Mouse (Mus musculus) forebrain, embryonic 15.5 days (tissue): ENCODE data around the gene Synm. TPM values are rescaled to one million over a fixed set of nuclear protein-coding genes. Genes with fewer than 3 reads are reported as not detected.
A peak's percentile ranks its signal among the peaks of the same experiment; 100 is the strongest.

Source experiments
- ATAC-seq: fragments of 200-750 bp; cut with Nextera tagmentation; replicated peaks from 2 replicates; pipeline ENCODE4 v1.8.0; 2017; ENCODE audit warnings: mild to moderate bottlenecking, moderate TSS enrichment, moderate library complexity
- H3K27ac ChIP-seq: fragments of 300-500 bp; sonication (generic); replicated peaks from 2 replicates; pipeline ENCODE4 v1.5.1; 2015; ENCODE audit warnings: mild to moderate bottlenecking, inconsistent platforms
- H3K27me3 ChIP-seq: fragments of 300-500 bp; sonication (generic); 2 replicates; pipeline ENCODE4 v1.6.1; 2015; ENCODE audit warnings: inconsistent platforms
- H3K36me3 ChIP-seq: fragments of 300-500 bp; sonication (generic); 2 replicates; pipeline ENCODE4 v1.6.1; 2015; ENCODE audit warnings: mild to moderate bottlenecking, inconsistent platforms
- H3K4me1 ChIP-seq: fragments of 300-500 bp; sonication (generic); 2 replicates; pipeline ENCODE4 v1.6.1; 2015; ENCODE audit warnings: inconsistent platforms
- H3K4me2 ChIP-seq: fragments of 300-500 bp; sonication (generic); replicated peaks from 2 replicates; pipeline ENCODE4 v1.6.1; 2015; ENCODE audit warnings: mild to moderate bottlenecking, inconsistent platforms
- H3K4me3 ChIP-seq: fragments of 300-500 bp; sonication (generic); 2 replicates; pipeline ENCODE4 v1.5.1; 2015; ENCODE audit warnings: mild to moderate bottlenecking, inconsistent platforms
- H3K9ac ChIP-seq: fragments of 300-500 bp; sonication (generic); replicated peaks from 2 replicates; pipeline ENCODE4 v1.6.1; 2015; ENCODE audit warnings: mild to moderate bottlenecking, inconsistent platforms
- H3K9me3 ChIP-seq: fragments of 300-500 bp; sonication (generic); 2 replicates; pipeline ENCODE4 v1.6.1; 2016; ENCODE audit warnings: inconsistent platforms
- WGBS: fragments of 180-500 bp; shearing (Covaris S2); methylation state at CpG from one replicate; pipeline ENCODE4 v1.1.7; 2015; ENCODE audit warnings: mixed read lengths; 5-methylcytosine and 5-hydroxymethylcytosine counted together
- polyA plus RNA-seq: library from polyadenylated mRNA; unstranded; fragments of >200 nt; fragmentation: Nextera tagmentation; extraction: Ambion mirVana; gene quantifications from 2 replicates; pipeline ENCODE4 v1.2.1, GENCODE M21; 2015

The Synm gene
- 3.8 and 4.5 TPM in 2 replicates for polyA plus RNA-seq

DNA sequence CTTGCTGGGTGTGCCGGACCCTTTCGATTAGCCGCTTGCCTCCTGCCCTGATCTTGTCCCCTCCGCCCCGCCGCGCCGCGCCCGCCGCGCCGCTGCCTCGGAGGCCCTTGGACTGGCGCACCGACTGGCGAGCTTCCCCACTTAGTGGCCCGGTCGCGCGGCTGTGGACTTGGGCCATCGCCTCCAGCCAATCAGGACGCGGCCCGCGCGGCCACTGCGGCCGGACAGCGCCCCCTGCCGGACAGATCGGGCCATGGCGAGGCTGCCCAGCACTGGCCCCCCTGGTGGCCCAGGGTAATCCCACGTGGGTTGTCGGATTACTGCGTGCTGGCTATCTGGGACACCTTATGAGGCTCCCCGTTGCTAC lies at the start of gene Synm:
Gene Synm (minus strand): TSS at position 114 of the 367 bp plus-strand sequence.
- WGBS = under 1% methylated on average over 37 of the region's 37 CpGs
- Histone ChIP-seq H3K27ac (peak within 1 kb of the TSS; percentile 75), H3K27me3 (peaks cover 11% of the 10 kb centered on the region; the same call in 1 of the 2 replicates), H3K9ac (peak within 1 kb of the TSS; percentile 60), H3K9me3 (no peaks in the 10 kb centered on the region), H3K36me3 (no peaks in the 10 kb centered on the region), H3K4me1 (peaks cover 10% of the 10 kb centered on the region), H3K4me2 (peak within 1 kb of the TSS; percentile 97), H3K4me3 (peak within 1 kb of the TSS; percentile 57)
- peak; percentile 89 for ATAC-seq

DNA sequence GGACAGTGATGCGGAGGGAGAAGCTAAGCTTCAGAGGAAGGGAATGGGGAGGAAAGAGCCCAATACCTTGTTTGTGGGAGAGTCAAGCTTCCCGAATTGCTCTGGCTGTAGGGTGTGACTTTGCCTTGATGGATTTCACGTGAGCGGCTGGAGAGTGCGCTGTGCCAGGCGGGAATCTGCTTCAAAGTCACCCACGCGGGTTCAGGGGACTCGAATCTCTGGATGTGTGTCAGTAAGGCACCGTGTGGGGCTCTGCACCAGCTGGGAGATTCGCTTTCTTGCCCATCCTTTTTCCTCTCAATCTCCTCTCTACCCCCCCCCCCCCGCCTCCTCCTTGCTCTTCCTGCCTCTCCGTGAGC lies 44.3 kb upstream of the Synm start:
- H3K9me3 ChIP-seq = no peaks in the 10 kb centered on the region
- peaks cover 10% of the 10 kb centered on the region for H3K4me1 ChIP-seq
- peak overlapping the region; percentile 47 for H3K9ac ChIP-seq
- H3K4me3 ChIP-seq = peak overlapping the region; percentile 43
- 17% methylated on average over 12 of the region's 13 CpGs for WGBS
- no peaks in the 10 kb centered on the region for H3K27me3 ChIP-seq
- no peak overlapping the region for H3K27ac ChIP-seq
- H3K36me3 ChIP-seq = no peaks in the 10 kb centered on the region
- peak overlapping the region; percentile 75 for H3K4me2 ChIP-seq
- peak; percentile 78 for ATAC-seq

DNA sequence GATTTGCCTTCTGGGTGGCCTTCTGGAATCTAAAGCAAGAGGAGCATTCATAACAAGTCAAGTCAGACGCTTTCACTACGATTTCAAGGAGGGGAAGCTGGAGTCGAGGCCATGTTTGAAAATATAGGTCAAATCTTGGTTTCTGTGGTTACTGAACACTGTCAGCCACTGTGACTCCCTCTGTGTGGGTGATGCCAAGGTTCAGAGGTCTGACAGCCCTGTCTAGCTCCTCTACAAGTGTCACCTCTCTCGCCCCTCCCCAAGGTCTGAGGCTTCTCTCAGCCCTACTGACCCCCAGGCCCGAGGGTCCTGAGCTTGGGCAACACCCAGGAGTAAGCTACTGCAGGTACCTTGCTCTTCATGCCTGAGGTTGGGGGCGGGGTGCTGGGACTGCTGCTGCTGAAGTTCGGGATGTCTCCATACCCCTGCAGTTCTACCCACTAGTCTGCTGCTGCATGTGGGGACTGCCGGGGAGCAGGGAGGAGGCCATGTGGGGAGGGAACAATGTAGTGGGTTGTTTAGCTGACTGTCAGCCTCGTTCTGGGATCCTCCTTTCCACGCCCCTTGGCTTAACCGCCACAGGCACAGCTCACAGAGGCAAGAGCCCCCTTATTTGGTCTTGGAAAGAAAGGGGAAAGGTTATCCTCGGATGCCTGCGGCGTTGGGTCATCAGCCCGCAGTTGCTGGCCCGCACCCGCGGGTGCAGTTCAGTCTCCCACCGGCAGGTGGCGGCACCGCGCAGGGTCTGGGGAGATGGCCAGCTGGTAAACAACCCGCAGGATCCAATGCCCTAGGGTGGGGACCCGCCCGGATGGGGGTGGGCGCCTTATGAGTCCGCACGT lies 43.7 kb upstream of the Synm start:
- H3K27ac ChIP-seq = no peak overlapping the region
- peak overlapping the region; percentile 75 for H3K4me2 ChIP-seq
- no peaks in the 10 kb centered on the region for H3K36me3 ChIP-seq
- peak overlapping the region; percentile 47 for H3K9ac ChIP-seq
- H3K27me3 ChIP-seq = no peaks in the 10 kb centered on the region
- no peaks in the 10 kb centered on the region for H3K9me3 ChIP-seq
- WGBS = 17% methylated on average over 28 of the region's 28 CpGs
- ATAC-seq = peak; percentile 78
- H3K4me1 ChIP-seq = peaks cover 10% of the 10 kb centered on the region
- H3K4me3 ChIP-seq = peak overlapping the region; percentile 43

DNA sequence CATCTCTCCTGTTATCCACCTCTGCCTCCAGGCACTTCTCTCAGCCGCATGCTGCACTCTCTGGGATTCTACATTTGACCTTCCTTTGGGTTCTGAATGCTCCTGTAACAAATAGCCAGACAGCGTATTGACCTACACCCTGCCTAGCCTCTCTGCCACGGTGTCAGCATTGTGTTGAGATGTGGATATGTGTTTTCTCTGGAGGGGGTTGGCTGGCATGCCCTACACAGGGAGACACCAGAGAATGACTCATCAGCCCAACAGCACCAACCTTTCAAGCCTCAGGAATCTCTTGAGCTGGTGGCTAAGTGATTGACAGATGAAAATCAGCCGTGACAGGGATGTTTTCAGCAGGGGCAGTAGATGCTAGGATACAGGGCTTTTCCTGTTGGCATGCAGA lies 41.5 kb upstream of the Synm start:
- Histone ChIP-seq H3K4me2 (no peak overlapping the region), H3K4me3 (no peak overlapping the region), H3K27ac (no peak overlapping the region), H3K4me1 (peaks cover 10% of the 10 kb centered on the region), H3K9me3 (no peaks in the 10 kb centered on the region), H3K27me3 (no peaks in the 10 kb centered on the region), H3K9ac (no peak overlapping the region), H3K36me3 (no peaks in the 10 kb centered on the region)
- 71% methylated on average over 4 of the region's 4 CpGs for WGBS
- ATAC-seq = no peak

DNA sequence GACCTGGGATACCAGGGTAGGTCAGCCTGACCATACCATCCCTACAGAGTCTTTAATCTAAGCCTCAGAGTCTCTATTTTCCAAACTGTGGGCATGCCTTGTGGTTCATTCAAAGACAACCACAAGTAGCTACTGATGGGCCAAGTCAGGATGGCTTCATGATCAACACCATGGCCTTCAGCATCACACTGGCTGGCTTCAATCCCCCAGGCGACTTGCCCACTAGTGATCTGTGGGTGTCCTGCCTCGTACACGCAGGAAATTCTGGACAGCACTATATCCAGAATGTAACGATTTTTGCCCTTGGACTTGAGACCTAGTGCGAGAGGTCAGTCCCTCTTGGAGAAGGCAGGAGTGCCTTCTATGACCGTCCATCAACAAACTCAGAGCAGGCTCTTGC lies 41.0 kb upstream of the Synm start:
- 89% methylated on average over 6 of the region's 6 CpGs for WGBS

DNA sequence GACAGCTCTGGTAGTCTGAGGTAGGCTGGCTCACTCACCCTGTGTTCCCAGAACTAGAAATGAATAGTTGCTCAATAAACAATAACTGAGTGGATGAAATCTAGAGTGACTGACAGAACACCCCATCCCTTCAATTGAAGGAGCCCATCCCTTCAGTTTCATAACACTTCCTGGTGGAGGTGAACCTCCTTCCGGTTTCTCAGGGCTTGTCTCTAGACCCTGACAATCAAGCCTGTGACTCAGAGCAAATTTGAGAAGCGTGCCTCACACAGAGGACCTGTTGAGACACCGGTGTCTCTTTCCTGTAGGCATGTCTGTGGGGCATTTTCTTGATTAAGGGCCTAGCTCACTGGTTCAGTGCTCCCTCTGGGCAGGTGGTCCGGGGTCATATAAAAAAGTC lies 38.9 kb upstream of the Synm start:
- no peak overlapping the region for H3K9ac ChIP-seq
- 91% methylated on average over 4 of the region's 4 CpGs for WGBS
- H3K27me3 ChIP-seq = no peaks in the 10 kb centered on the region
- H3K9me3 ChIP-seq = no peaks in the 10 kb centered on the region
- ATAC-seq = no peak
- H3K36me3 ChIP-seq = no peaks in the 10 kb centered on the region
- H3K4me1 ChIP-seq = peaks cover 4% of the 10 kb centered on the region
- H3K27ac ChIP-seq = no peak overlapping the region
- H3K4me3 ChIP-seq = no peak overlapping the region
- H3K4me2 ChIP-seq = no peak overlapping the region

More for the DNA sequence above, 41.0 kb upstream of the Synm start:
- Histone ChIP-seq H3K4me2 (no peak overlapping the region), H3K4me1 (peaks cover 10% of the 10 kb centered on the region), H3K9me3 (no peaks in the 10 kb centered on the region), H3K27ac (no peak overlapping the region), H3K36me3 (no peaks in the 10 kb centered on the region), H3K27me3 (no peaks in the 10 kb centered on the region), H3K9ac (no peak overlapping the region), H3K4me3 (no peak overlapping the region)
- ATAC-seq = no peak

DNA sequence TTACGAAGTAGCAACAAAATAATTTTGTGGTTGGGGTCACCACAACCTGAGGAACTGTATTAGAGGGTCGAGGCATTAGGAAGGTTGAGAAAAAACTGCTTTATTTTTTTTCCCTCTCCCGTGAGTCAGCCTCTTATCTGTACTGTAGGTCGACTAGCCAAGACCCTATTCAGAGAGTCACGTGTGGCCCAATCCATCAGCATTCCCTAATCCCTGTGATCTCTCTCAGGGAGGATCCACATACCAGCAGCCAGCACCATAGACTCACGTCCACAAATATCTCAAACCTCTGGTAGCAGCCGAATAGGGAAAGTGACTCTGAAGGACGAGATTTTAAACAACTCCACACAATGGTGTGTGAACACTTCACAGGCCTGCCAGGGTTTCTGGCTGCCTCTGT lies 37.5 kb upstream of the Synm start:
- Histone ChIP-seq H3K9ac (no peak overlapping the region), H3K36me3 (no peaks in the 10 kb centered on the region), H3K9me3 (no peaks in the 10 kb centered on the region), H3K27me3 (no peaks in the 10 kb centered on the region), H3K4me2 (no peak overlapping the region), H3K27ac (no peak overlapping the region), H3K4me1 (no peaks in the 10 kb centered on the region), H3K4me3 (no peak overlapping the region)
- 46% methylated on average over 8 of the region's 8 CpGs for WGBS
- no peak for ATAC-seq

DNA sequence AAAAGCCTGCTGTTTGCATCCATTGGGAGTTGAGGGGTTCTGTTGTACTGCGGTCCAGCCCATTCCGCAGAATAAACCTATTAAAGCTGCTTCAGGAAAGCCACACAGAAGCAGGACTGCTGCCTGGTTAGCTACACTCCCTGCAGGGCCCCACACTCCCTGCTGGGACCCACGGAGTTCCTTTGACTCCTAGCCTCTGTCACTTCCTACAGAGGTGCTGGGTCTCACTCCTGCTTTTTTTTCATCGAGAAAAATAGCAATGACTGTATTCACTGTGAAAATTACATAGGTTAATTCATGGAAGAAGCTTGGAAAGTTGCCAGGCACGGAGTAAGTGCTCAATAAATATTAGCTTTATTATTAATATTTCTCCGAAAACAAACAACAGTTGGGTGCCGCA lies 33.9 kb upstream of the Synm start:
- Histone ChIP-seq H3K4me1 (0 out of 2 replicates have a peak, but pooled peaks cover 2% of the 10 kb centered on the region), H3K27me3 (no peaks in the 10 kb centered on the region), H3K9ac (no peak overlapping the region), H3K27ac (no peak overlapping the region), H3K36me3 (no peaks in the 10 kb centered on the region), H3K9me3 (no peaks in the 10 kb centered on the region), H3K4me3 (no peak overlapping the region), H3K4me2 (no peak overlapping the region)
- 71% methylated on average over 7 of the region's 7 CpGs for WGBS
- ATAC-seq = no peak

DNA sequence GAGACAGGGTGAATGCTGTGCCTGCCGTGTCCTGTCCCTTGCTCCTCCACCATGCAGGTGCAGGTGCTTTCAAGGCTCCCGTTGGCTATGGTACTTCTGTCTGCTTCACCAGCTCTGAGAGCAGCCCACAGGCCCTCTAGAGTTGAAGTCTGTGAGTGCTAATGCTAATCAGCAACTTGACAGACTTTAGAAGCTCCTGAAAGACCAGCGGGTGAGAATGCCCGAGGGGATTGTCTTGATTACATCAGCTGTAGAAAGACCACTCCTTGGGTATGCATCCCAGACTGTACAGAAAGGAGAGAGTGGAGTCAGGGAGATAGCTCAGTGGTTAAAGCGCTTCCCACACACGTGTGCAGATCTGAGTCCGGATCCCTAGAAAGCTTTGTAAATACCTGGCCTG lies 31.7 kb upstream of the Synm start:
- Histone ChIP-seq H3K36me3 (no peaks in the 10 kb centered on the region), H3K4me1 (0 out of 2 replicates have a peak, but pooled peaks cover 2% of the 10 kb centered on the region), H3K9me3 (no peaks in the 10 kb centered on the region), H3K9ac (no peak overlapping the region), H3K27me3 (no peaks in the 10 kb centered on the region), H3K4me3 (no peak overlapping the region), H3K4me2 (no peak overlapping the region), H3K27ac (no peak overlapping the region)
- 54% methylated on average over 7 of the region's 7 CpGs for WGBS
- ATAC-seq = no peak

DNA sequence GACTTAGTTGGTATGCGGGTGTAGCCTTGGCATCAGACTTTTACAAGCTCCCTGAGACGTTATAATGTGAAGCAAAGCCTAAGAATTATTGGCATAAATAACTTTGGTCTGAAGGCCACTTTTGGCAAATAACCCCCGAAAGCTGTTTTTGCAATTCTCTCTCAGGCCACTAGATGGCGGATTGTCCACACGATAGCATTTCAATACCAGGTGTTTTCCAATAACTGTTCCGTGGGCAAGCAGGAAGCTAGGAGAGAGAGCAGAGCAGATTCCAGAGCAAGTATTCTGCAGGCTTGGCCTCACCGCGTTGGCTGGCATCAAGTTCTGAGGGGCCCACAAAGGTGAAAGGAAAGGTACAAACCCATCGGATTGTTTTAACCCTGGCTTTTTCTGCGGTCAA lies 29.2 kb upstream of the Synm start:
- Histone ChIP-seq H3K9me3 (no peaks in the 10 kb centered on the region), H3K27ac (no peak overlapping the region), H3K9ac (no peak overlapping the region), H3K4me2 (no peak overlapping the region), H3K4me3 (no peak overlapping the region), H3K27me3 (no peaks in the 10 kb centered on the region), H3K4me1 (0 out of 2 replicates have a peak, but pooled peaks cover 2% of the 10 kb centered on the region), H3K36me3 (no peaks in the 10 kb centered on the region)
- 14% methylated on average over 10 of the region's 10 CpGs for WGBS
- peak; percentile 63; the same call in 1 of the 2 replicates for ATAC-seq

DNA sequence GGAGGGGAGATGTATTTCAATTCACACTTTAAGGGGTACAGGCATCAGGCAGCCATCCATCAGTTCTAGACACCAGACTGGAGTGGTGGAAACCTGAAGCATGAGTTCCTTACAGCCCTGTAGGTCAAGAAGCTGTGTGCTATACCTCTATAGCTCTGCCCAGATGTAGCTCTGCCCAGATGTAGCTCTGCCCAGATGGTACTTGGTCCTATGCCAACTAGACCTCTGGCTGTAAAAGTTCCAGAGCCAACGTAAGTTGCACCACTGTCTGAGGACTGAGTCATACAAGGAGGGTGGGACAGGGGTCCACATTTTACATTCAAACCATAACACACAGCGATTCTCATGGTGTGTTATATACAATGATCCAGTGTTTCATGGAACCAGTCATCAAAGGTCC lies 28.3 kb upstream of the Synm start:
- no peak overlapping the region for H3K9ac ChIP-seq
- H3K9me3 ChIP-seq = no peaks in the 10 kb centered on the region
- ATAC-seq = no peak
- H3K36me3 ChIP-seq = no peaks in the 10 kb centered on the region
- H3K27ac ChIP-seq = no peak overlapping the region
- 72% methylated on average over 2 of the region's 2 CpGs for WGBS
- no peak overlapping the region for H3K4me3 ChIP-seq
- no peak overlapping the region for H3K4me2 ChIP-seq
- H3K27me3 ChIP-seq = no peaks in the 10 kb centered on the region
- 0 out of 2 replicates have a peak, but pooled peaks cover 2% of the 10 kb centered on the region for H3K4me1 ChIP-seq

DNA sequence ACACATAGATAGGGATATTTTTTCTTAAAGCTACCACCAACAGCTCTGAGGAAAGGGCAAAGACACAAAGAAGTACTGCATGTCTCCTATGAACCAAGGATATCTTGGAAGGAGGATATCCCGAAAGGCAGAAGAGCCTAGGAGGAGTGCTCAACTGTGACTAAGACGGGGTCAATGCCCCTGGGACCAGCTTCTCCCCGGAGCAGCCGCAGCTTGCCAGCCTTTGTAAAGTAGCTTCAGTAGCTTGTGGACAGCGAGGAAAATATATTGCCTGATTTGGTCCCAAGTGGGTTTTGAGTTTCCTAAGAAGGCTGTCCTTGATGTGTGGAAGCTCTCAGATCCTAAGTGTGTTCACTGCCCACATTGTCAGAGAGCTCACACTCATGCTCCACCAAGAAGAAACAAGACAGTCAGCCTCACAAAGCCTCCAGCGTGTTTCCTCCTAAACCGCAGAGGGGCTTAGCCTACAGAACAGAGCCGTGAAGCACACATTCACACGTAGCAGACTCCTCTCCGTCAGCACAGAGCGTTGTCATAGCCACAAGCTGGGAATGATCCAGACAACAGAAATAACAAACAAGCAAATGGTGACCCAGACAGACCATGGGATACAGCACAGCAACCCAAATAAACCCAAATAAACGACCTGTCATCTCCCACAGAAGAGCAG lies 17.2 kb upstream of the Synm start:
- Histone ChIP-seq H3K9ac (no peak overlapping the region), H3K27ac (no peak overlapping the region), H3K36me3 (no peaks in the 10 kb centered on the region), H3K4me2 (no peak overlapping the region), H3K4me3 (no peak overlapping the region), H3K4me1 (no peaks in the 10 kb centered on the region), H3K27me3 (no peaks in the 10 kb centered on the region), H3K9me3 (no peaks in the 10 kb centered on the region)
- ATAC-seq = no peak
- 61% methylated on average over 12 of the region's 12 CpGs for WGBS
